Mouse (Mus musculus): ENCODE results near the gene Tmem135. TPM values are rescaled to one million over a fixed set of nuclear protein-coding genes. Genes with fewer than 3 reads are reported as not detected.

The Tmem135 gene
- total RNA-seq (2022) = 10 to 100 TPM; 30.3 to 39.6 (median 36.3) TPM

GRCm38 (mm10) chr7:89404081-89404733, at the start of gene Tmem135, which contains the start of gene Fzd4:
Gene Tmem135, minus strand, starts transcription at chr7:89404222.
Gene Fzd4, plus strand, starts transcription at chr7:89404355.
- peak; percentile 93 for DNase-seq (ENCODE audit: low spot score)

GRCm38 (mm10) chr7:89450312-89450711, 46.3 kb upstream of the Tmem135 start:
- DNase-seq (ENCODE audit: low spot score) = no peak

GRCm38 (mm10) chr7:89445137-89445536, 41.1 kb upstream of the Tmem135 start:
- no peak for DNase-seq (ENCODE audit: low spot score)

GRCm38 (mm10) chr7:89442242-89442641, 38.2 kb upstream of the Tmem135 start:
- DNase-seq (ENCODE audit: low spot score) = no peak

- DNase-seq (ENCODE audit: low spot score) = no peak
Measured at GRCm38 (mm10) chr7:89441291-89441690, 37.3 kb upstream of the Tmem135 start.

- DNase-seq (ENCODE audit: low spot score) = peak; percentile 63
Measured at GRCm38 (mm10) chr7:89437589-89437988, 33.6 kb upstream of the Tmem135 start.

GRCm38 (mm10) chr7:89436404-89436803, 32.4 kb upstream of the Tmem135 start:
- no peak for DNase-seq (ENCODE audit: low spot score)

GRCm38 (mm10) chr7:89433893-89434616, 30.0 kb upstream of the Tmem135 start:
- DNase-seq (ENCODE audit: low spot score) = no peak

- DNase-seq (ENCODE audit: low spot score) = no peak
Measured at GRCm38 (mm10) chr7:89433193-89433892, 29.3 kb upstream of the Tmem135 start.

GRCm38 (mm10) chr7:89431185-89431584, 27.2 kb upstream of the Tmem135 start:
- no peak for DNase-seq (ENCODE audit: low spot score)

- DNase-seq (ENCODE audit: low spot score) = no peak
Measured at GRCm38 (mm10) chr7:89429326-89429725, 25.3 kb upstream of the Tmem135 start.

GRCm38 (mm10) chr7:89428804-89429203, 24.8 kb upstream of the Tmem135 start:
- DNase-seq (ENCODE audit: low spot score) = no peak

- DNase-seq (ENCODE audit: low spot score) = no peak
Measured at GRCm38 (mm10) chr7:89427101-89427500, 23.1 kb upstream of the Tmem135 start.

GRCm38 (mm10) chr7:89425803-89426725, 22.0 kb upstream of the Tmem135 start:
- no peak for DNase-seq (ENCODE audit: low spot score)

- no peak for DNase-seq (ENCODE audit: low spot score)
Measured at GRCm38 (mm10) chr7:89424659-89425058, 20.6 kb upstream of the Tmem135 start.

- DNase-seq (ENCODE audit: low spot score) = no peak
Measured at GRCm38 (mm10) chr7:89423688-89424255, 19.8 kb upstream of the Tmem135 start.

GRCm38 (mm10) chr7:89423194-89423593, 19.2 kb upstream of the Tmem135 start:
- no peak for DNase-seq (ENCODE audit: low spot score)

- no peak for DNase-seq (ENCODE audit: low spot score)
Measured at GRCm38 (mm10) chr7:89422650-89423049, 18.6 kb upstream of the Tmem135 start.

- no peak for DNase-seq (ENCODE audit: low spot score)
Measured at GRCm38 (mm10) chr7:89421294-89421693, 17.3 kb upstream of the Tmem135 start.

- DNase-seq (ENCODE audit: low spot score) = peak; percentile 51
Measured at GRCm38 (mm10) chr7:89418917-89419679, 15.1 kb upstream of the Tmem135 start.
